Mouse (Mus musculus) spleen, postnatal 36 days (tissue): ENCODE results near the gene Kcnk1.

Experiments
- DNase-seq, 2 experiments: peaks; one replicate each; pipeline ENCODE4 v3.0.0; 2022; ENCODE audit warnings: low spot score in 2 of 2, mixed read lengths in 1 of 2

Gene Kcnk1

DNA sequence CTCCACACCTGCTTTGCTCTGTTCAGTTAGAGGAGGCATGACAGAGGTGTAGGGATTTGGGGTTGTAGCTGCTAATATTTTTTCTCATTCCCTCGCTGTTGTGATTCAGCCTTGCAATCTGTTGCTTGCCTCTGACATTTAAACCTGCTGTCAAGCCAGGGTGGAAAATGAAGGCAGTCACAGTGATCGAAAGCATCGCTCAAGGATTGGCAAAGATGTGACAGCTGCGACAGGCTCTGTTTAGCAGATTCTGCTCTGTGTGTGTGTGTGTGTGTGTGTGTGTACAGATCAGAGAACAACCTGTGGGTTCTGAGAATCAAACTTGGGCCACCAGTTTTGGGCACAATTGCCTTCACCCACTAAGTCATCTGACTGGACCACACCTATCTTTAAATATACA lies 50.8 kb downstream of the Kcnk1 start:
- DNase-seq: no peak

DNA sequence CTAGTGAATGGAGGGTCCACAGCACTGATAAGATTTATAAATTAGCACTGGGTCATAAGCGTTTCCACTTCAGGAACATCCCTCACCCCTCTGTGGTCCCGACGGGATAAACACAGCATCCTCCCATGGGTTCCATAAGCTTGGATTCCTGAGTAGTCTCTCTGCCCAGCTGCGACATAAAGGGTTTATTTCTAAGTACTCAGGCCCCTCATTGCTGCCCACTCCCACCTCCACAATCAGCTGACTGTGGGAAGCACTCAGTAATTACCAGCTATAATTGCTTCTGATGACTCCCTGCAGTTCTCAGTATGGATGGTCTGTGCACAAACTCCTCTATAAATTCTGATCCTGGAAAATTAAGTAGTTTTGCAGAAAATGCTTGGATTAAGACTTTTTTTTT lies 58.9 kb downstream of the Kcnk1 start:
- no peak for DNase-seq

DNA sequence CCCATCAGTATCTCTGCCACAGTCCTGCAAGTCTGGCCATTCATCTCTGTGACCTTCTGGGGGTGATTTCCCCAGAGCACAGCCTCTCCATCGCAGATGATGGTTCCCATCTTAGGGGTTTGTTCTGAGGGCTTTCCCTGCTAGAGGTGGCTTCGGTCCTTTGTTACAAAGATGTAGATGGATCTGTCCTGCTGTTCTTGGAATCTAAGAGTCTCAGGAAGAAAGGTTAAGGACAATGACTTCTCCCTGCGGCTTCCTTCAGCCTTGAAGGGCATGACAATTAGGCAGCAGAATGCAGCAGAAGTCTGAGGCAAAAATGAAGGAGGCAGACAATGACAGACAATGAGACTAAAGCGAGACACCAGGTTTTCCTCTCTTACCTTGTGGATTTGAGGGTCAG lies 63.9 kb downstream of the Kcnk1 start:
- no peak for DNase-seq

DNA sequence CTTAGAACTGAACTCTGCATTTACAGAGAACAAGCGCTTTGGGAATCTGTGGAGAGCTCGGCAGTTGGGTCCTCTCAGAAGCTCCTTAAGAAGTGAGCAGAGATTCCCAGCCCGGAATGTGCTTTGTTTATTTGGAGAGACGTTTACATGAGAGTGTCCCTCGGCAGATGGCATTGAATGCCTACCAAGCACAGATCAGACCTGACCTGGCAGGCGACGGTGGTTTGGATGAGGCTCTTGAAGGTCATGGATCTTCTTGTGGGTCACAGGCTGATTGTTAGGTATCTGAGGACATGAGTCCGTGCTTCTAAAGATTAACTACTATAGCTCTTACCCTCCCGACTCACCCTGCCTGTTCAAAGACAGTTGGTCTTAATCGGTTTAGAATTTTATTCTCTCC lies 67.9 kb downstream of the Kcnk1 start:
- DNase-seq: no peak

DNA sequence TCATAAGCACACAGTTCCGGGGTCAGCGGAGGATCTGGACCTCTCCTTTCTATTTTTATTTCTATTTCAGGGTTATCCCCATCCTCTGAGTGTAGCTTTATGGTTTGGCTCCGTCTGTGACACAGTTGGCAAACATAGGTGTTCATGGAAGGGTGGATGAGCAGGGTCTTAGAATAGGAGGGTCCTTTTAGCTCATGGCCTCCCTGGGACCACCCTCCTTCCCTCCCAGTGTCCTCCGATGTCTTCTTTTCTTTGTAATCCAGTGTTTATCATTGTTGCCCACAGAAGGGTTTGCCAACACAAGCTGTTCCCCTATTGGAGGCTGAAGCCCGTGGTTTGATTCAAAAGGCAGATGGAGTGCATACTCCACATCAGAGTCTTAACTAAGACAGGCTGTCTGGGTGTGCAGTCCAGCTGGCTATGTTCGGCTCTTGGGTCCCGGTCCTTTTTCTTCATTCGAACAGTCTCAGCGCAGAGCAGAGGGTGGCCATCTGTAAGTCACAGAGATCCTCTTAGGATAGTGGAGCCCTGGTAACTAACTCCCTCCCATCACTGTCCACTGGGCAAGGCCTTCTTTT lies 69.0 kb downstream of the Kcnk1 start:
- DNase-seq: no peak

DNA sequence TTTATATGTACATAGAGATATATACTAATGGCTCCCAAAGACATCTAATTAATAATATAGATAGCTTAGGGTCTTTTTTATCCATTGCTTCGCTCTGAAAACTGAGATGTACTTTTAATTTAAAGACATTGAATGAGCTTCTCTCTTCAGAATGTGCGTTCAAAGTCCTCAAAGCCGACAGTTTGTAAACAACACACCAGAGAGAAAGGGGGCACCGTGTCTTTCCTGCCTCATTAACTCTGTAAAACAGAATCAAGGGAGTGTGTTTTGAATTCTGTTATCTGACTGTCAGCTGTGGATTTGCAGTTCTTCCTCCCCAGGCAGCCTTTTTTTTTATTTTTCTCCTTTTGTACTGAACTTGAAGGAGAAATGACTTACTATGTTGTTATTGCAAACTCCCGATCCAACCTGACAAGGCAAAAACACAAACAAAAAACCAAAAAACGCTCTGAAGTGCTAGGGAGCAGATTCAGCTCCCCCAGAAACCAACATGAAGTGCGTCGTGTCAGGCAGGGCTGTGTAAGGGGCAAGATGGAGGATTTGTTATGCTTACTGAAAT lies 69.7 kb downstream of the Kcnk1 start:
- no peak for DNase-seq

DNA sequence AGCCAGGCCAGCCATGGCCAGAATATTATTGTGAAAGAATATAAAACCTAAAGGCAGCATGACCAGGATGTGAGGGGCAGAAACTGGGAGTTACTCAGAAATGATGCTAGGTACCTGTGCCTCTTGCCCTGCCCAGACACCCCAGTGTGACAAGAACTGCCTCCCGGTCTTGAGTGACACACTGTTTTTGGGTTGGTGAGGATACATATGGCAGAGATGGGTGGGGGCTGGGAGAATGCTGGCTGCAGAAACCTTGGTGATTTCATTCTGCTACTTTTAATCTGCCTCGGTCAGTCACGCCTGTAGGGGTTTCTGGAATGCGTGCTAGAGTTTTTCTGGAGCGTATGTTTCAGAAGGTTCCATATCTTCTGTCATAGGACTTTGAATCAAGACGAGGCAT lies 72.3 kb downstream of the Kcnk1 start:
- no peak for DNase-seq

DNA sequence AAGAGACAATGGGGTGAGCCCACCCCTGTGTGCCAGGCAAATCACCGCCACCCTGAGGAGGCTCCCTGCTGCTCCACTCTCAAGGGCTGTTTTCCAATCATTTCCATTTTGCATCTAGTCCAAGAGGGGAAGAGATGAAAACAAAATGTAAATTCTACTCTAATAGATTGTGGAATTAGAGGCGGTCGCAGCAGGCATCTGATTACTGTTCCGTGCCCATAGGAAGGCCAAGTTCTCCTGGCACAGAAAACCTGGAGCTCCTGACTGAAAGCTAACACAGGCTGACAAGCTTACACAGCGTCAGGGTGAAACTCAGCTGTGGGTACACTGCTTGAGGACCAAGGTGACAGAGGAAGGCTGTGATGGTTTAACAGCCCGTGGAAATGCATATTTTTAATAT lies 73.2 kb downstream of the Kcnk1 start:
- no peak for DNase-seq

DNA sequence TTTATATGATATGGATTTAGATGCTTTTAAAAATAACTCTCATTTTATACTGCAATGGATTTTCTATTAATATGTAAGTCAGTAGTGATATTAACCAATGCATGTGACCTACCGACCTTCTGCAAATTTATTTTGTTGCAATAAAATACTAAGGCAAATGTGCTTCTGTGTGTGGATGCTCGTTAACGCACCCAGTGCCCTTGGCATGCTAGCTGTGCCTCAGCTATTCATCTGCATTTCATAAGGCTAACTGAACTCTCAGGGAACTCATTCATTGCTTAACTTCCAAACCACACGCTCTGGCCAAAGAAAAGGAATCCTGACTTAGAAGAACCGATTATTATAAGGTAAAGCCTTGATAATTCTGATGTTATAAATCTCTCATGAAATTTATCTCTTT lies 77.7 kb downstream of the Kcnk1 start:
- no peak for DNase-seq

DNA sequence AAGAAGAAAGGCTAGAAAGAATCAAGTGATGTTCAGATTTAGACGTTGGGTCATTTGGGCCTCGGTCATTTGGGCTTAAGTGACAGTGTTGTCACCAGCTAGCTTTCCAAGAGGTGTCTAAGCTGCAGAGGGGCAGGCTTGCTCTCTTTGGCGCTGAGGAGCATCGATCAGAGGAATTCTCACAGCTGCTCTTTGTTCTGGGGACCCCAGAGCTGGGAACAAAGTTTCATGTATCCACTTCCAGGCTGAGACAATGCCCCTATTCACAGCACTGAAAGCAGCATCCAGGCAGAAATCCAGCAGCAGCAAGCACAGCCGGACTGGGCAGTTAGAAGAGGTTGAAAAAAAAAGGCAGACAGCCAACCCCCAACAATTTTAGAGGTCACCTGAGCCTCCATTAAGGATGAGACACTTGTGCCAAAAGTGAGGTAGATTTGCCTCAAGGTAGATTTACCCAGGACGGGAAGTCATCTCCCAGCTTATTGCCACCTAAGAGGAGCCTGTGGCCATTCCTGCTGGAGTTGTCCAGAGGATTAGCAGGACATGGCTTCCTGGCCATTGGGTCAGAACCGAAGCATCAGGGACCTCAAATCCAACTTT lies 78.3 kb downstream of the Kcnk1 start:
- DNase-seq: no peak

DNA sequence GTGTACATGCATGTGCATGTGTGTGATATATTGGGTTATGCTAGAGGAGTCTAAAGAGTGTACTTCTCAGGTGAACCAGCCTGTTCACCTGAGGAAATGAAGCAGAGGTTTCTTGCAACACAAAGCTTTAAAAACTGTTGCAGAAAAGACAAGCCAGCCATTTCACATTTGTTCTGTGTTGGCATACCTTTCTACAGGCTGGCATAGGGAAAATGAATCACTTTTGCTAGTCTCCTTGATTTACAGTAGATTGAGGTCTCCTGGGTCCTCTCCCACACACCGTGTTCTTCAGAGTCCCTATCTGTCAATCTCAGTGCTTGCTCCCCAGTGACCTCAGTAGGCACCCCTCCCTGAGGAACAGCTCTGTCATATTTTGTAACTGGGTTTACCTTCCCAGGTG lies 79.1 kb downstream of the Kcnk1 start:
- DNase-seq: no peak

DNA sequence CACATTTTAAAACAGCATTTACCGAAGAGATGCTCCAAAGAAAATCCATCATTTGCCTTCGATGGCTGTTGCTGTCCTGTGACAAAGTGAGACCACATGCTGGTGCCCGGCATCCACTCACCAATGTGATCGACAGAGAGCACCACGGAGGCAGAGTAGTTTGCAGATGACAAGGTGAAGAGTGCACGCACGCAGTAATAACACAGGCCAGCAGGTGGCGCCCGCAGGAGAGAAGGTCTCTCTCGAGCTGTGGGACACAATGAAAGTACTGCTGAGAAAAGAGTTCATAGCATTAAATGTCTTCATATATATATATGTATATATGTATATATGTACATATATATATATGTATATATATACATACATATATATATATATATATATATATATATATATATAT lies 80.4 kb downstream of the Kcnk1 start:
- peak; percentile 9 to 19 for DNase-seq
